Mouse (Mus musculus) embryonic facial prominence, embryonic 10.5 days (tissue): ENCODE data around the gene Tead1. TPM values are rescaled to one million over a fixed set of nuclear protein-coding genes. Genes with fewer than 3 reads are reported as not detected.

Source experiments
- DNase-seq: peaks from one replicate; pipeline ENCODE4 v3.0.0-alpha.2; 2017; ENCODE audit warnings: low spot score
- H3K27ac ChIP-seq: fragments of 300-500 bp; sonication (generic); replicated peaks from 2 replicates; pipeline ENCODE4 v1.5.1; 2016; ENCODE audit warnings: mild to moderate bottlenecking
- H3K27me3 ChIP-seq: fragments of 300-500 bp; sonication (generic); replicated peaks from 2 replicates; pipeline ENCODE4 v1.6.1; 2016; ENCODE audit warnings: low read depth, mild to moderate bottlenecking; ENCODE audit not compliant: poor library complexity, severe bottlenecking
- H3K36me3 ChIP-seq: fragments of 300-500 bp; sonication (generic); replicated peaks from 2 replicates; pipeline ENCODE4 v1.6.1; 2016; ENCODE audit warnings: mild to moderate bottlenecking, moderate library complexity
- H3K4me1 ChIP-seq: fragments of 300-500 bp; sonication (generic); 2 replicates; pipeline ENCODE4 v1.6.1; 2016
- H3K4me3 ChIP-seq: fragments of 300-500 bp; sonication (generic); 2 replicates; pipeline ENCODE4 v1.5.1; 2016; ENCODE audit warnings: mild to moderate bottlenecking, moderate library complexity
- H3K9me3 ChIP-seq: fragments of 300-500 bp; sonication (generic); 2 replicates; pipeline ENCODE4 v1.6.1; 2016; ENCODE audit warnings: mild to moderate bottlenecking
- WGBS: fragments of 180-500 bp; shearing (Covaris S2); methylation state at CpG from one replicate; pipeline ENCODE4 v1.1.7; 2016; 5-methylcytosine and 5-hydroxymethylcytosine counted together
- polyA plus RNA-seq: library from polyadenylated mRNA; unstranded; fragments of >200 nt; fragmentation: Nextera tagmentation; extraction: Ambion mirVana; gene quantifications from 2 replicates; pipeline ENCODE4 v1.2.1, GENCODE M21; 2016

Gene Tead1
- polyA plus RNA-seq, 1 experiment from 2014 or later, result 23.5 TPM

GRCm38 (mm10) chr7:112790334-112790733 lies 111.2 kb downstream of the Tead1 start:
- H3K27ac ChIP-seq, result no peak overlapping the region

DNA sequence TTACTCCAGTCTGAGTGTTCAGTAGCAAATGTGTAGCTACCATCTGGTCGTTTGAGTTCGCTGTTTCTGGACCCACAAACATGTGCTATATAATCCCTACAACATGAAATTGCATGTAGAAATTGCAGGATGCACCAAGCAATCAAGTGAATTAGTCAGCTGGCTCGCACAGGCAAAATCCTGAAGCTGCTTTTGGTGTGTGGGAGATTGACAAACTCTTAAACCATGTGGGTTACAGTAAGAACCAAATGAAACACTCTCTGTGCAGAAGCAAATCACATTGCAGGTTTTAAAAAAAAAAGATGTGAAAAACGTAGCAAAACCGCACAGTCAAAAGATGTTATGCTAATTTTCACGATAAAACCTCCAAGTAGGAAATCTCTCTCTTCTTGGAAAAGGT lies 113.6 kb downstream of the Tead1 start:
- no peak for DNase-seq
- peaks cover 82% of the 10 kb centered on the region for H3K4me1 ChIP-seq
- H3K27ac ChIP-seq, result no peak overlapping the region
- no peaks in the 10 kb centered on the region for H3K36me3 ChIP-seq
- 89% methylated on average over 6 of the region's 6 CpGs for WGBS
- no peaks in the 10 kb centered on the region for H3K9me3 ChIP-seq
- no peaks in the 10 kb centered on the region for H3K27me3 ChIP-seq
- no peak overlapping the region for H3K4me3 ChIP-seq

More at GRCm38 (mm10) chr7:112790334-112790733, 111.2 kb downstream of the Tead1 start:
- Histone ChIP-seq H3K36me3 (no peaks in the 10 kb centered on the region), H3K9me3 (no peaks in the 10 kb centered on the region), H3K27me3 (no peaks in the 10 kb centered on the region), H3K4me3 (no peak overlapping the region), H3K4me1 (peaks cover 82% of the 10 kb centered on the region)
- 65% methylated on average over 2 of the region's 2 CpGs for WGBS
- no peak for DNase-seq

DNA sequence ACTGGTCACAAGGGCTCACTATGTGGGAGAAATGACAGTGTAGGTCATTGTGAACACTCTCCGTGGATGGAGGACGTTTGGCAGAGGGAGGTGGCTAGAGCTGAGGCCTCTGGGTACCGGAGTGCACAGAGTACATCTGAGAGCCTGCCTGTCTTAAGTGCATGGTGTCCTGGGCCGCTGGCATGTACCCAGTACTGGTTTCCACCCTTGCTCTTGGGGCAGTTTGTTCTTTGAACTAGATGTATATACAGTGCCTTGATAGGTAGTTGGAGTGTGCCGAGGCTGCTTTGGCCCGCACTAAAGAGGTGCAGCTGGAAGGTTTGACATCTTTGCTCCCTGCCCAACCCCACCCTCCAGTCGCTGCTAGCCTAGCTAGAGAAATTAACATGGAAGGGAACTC lies 114.8 kb downstream of the Tead1 start:
- H3K4me3 ChIP-seq, result no peak overlapping the region
- no peaks in the 10 kb centered on the region for H3K9me3 ChIP-seq
- no peaks in the 10 kb centered on the region for H3K36me3 ChIP-seq
- H3K4me1 ChIP-seq, result peaks cover 79% of the 10 kb centered on the region
- 54% methylated on average over 7 of the region's 7 CpGs for WGBS
- no peaks in the 10 kb centered on the region for H3K27me3 ChIP-seq
- peak overlapping the region; percentile 55 for H3K27ac ChIP-seq
- no peak for DNase-seq

DNA sequence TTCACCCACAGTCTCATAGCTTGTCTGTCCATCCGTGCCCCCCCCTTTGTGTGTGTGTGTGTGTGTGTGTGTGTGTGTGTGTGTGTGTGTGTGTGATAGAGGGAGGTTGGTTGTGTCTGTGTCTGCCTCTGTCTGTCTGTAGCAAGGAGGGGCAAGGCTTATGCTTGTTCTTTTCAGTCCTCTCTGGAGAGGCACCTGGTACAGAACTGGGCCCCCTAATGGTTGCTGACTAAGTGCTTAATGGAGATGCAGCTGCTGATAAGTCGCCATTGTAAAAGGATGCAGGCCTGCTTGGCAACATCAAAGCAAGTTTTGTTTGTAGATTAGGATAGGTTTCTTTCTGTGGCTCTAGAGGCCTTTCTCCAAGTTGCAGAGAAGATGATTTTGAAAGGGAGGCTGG lies 115.4 kb downstream of the Tead1 start:
- no peaks in the 10 kb centered on the region for H3K9me3 ChIP-seq
- peaks cover 79% of the 10 kb centered on the region for H3K4me1 ChIP-seq
- H3K4me3 ChIP-seq, result no peak overlapping the region
- no peaks in the 10 kb centered on the region for H3K27me3 ChIP-seq
- 21% methylated on average over 2 of the region's 2 CpGs for WGBS
- peak; percentile 38 for DNase-seq
- H3K36me3 ChIP-seq, result no peaks in the 10 kb centered on the region
- H3K27ac ChIP-seq, result peak overlapping the region; percentile 55

DNA sequence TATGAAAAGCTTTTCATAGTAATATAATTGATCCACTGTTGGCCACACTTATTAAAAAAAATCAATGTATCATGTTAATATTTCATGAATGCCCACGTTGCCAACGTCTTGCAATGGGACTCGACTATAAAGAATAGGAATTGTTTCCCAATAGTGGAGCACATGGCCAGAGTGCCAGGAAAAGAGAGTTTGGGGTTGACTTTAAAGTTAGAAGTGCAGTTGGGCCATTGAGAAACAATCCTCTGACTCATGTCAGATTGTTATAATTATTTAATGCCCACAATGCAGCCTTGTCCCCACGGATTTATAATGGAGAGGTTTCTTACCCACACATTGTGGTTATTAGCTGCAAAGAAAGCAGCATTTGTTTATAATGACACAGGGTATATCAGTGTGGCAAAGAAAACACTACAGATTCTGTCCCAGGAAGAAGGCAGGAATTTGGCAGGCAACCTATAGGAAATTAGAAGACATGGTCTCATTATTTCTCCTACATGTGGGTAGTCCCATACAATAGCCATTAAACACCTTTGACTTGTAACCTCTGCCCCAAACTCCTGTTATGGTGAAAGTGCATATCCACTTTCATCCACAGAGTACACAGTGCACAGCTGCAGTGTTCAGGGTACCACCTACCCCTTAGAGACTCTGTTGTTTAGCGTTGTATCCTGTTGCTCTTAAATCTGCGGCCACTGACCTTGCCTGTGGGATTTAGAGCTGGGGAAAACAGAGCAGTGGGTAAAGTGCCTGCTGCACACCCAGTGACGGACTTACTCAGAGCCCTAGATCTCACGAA lies 118.6 kb downstream of the Tead1 start:
- Histone ChIP-seq H3K4me3 (no peak overlapping the region), H3K27ac (0 out of 2 replicates have a peak overlapping the region, but pooled peaks have one; percentile 37), H3K27me3 (no peaks in the 10 kb centered on the region), H3K9me3 (no peaks in the 10 kb centered on the region), H3K4me1 (peaks cover 95% of the 10 kb centered on the region), H3K36me3 (no peaks in the 10 kb centered on the region)
- 73% methylated on average over 8 of the region's 8 CpGs for WGBS
- no peak for DNase-seq

DNA sequence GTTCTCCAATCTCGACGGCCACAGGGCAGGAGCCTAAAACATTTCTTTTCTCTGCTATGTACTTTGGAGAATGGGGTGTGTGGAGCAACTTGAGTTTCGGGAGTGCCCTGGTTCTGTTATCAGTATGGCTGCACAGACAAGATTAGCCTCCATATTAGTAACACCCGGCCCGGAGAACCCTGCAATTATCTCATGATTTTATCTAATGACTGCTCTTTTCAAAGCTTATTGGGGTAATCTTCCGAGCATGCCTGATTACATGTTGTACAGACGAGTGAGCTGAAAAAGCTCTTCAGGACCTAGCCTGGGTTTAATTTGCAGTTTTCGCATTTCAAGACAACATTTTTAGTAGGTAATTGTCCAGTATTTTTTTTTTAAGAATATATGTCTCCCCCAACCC lies 122.6 kb downstream of the Tead1 start:
- Histone ChIP-seq H3K27me3 (no peaks in the 10 kb centered on the region), H3K36me3 (no peaks in the 10 kb centered on the region), H3K27ac (0 out of 2 replicates have a peak overlapping the region, but pooled peaks have one; percentile 14), H3K9me3 (no peaks in the 10 kb centered on the region), H3K4me3 (no peak overlapping the region), H3K4me1 (peaks cover 79% of the 10 kb centered on the region)
- WGBS, result 54% methylated on average over 8 of the region's 8 CpGs
- DNase-seq, result no peak

- WGBS, result 33% methylated on average over 2 of the region's 2 CpGs
- Histone ChIP-seq H3K4me3 (peak overlapping the region; percentile 49), H3K36me3 (no peaks in the 10 kb centered on the region), H3K9me3 (no peaks in the 10 kb centered on the region), H3K27me3 (no peaks in the 10 kb centered on the region), H3K27ac (peak overlapping the region; percentile 82), H3K4me1 (peaks cover 70% of the 10 kb centered on the region)
- no peak for DNase-seq
Measured at GRCm38 (mm10) chr7:112806718-112807400, 127.7 kb downstream of the Tead1 start.

- Histone ChIP-seq H3K9me3 (no peaks in the 10 kb centered on the region), H3K27ac (peak overlapping the region; percentile 82), H3K36me3 (0 out of 2 replicates have a peak, but pooled peaks cover under 1% of the 10 kb centered on the region), H3K4me1 (peaks cover 65% of the 10 kb centered on the region), H3K27me3 (no peaks in the 10 kb centered on the region), H3K4me3 (peak overlapping the region; percentile 49)
- WGBS, result under 1% methylated on average over 6 of the region's 6 CpGs
- DNase-seq, result peak; percentile 75
Measured at GRCm38 (mm10) chr7:112807401-112807751, 128.3 kb downstream of the Tead1 start.

- H3K9me3 ChIP-seq, result no peaks in the 10 kb centered on the region
- H3K27me3 ChIP-seq, result no peaks in the 10 kb centered on the region
- H3K36me3 ChIP-seq, result 0 out of 2 replicates have a peak, but pooled peaks cover 6% of the 10 kb centered on the region
- peaks cover 61% of the 10 kb centered on the region for H3K4me1 ChIP-seq
- WGBS, result 34% methylated on average over 7 of the region's 7 CpGs
- H3K4me3 ChIP-seq, result no peak overlapping the region
- no peak overlapping the region; the same call in 1 of the 2 replicates for H3K27ac ChIP-seq
- DNase-seq, result no peak
Measured at GRCm38 (mm10) chr7:112810752-112811151, 131.6 kb downstream of the Tead1 start.

DNA sequence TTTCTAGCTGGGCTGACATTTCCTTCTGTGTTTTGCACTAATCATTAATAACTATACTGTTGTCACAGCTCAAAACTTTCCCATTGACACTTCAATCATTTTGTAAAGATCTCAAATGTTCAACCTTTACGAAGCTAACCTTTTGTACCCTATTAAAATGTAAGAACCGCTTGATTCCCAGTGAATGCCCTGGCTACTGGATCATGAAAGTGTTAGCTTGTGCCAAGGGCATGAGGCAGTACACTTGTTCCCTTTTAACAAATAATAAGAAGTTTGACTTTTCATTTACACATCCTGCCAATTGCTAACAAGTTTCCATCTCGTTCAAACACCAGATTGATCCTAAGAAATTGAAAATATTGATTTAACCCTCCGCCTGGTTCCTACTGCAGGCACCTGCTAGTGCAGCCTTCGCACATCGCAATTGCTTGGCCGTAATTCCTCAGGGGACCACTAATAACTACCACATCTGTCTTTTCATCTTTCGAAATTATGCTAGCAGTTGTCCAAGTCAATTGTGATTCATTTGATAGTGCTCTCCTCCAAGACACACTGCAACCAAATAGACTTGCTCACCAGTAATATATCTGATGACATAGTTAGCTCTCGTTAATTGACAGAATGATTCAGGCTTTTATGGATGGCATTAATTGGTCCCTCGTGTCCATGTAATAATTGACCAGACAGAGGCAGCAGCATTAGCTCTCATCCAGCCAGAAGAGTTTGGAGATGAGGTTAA lies 133.1 kb downstream of the Tead1 start:
- H3K36me3 ChIP-seq, result 0 out of 2 replicates have a peak, but pooled peaks cover 6% of the 10 kb centered on the region
- no peaks in the 10 kb centered on the region for H3K9me3 ChIP-seq
- WGBS, result 83% methylated on average over 10 of the region's 10 CpGs
- H3K4me3 ChIP-seq, result no peak overlapping the region
- no peak for DNase-seq
- H3K27ac ChIP-seq, result no peak overlapping the region
- peaks cover 46% of the 10 kb centered on the region for H3K4me1 ChIP-seq
- no peaks in the 10 kb centered on the region for H3K27me3 ChIP-seq

- WGBS, result 92% methylated on average over 7 of the region's 7 CpGs
- DNase-seq, result no peak
- Histone ChIP-seq H3K36me3 (0 out of 2 replicates have a peak, but pooled peaks cover 6% of the 10 kb centered on the region), H3K27ac (no peak overlapping the region), H3K4me3 (no peak overlapping the region), H3K4me1 (peaks cover 41% of the 10 kb centered on the region), H3K9me3 (no peaks in the 10 kb centered on the region), H3K27me3 (no peaks in the 10 kb centered on the region)
Measured at GRCm38 (mm10) chr7:112813163-112813562, 134.0 kb downstream of the Tead1 start.

GRCm38 (mm10) chr7:112813731-112814306 lies 134.7 kb downstream of the Tead1 start:
- DNase-seq, result no peak
- Histone ChIP-seq H3K9me3 (no peaks in the 10 kb centered on the region), H3K27me3 (no peaks in the 10 kb centered on the region), H3K4me1 (peaks cover 40% of the 10 kb centered on the region), H3K36me3 (0 out of 2 replicates have a peak, but pooled peaks cover 6% of the 10 kb centered on the region), H3K27ac (no peak overlapping the region), H3K4me3 (no peak overlapping the region)
- WGBS, result 77% methylated on average over 8 of the region's 8 CpGs
